Mouse (Mus musculus) bone marrow, adult 2 months (tissue): ENCODE data around the gene Ackr1. TPM values are rescaled to one million over a fixed set of nuclear protein-coding genes. Genes with fewer than 3 reads are reported as not detected.
A peak's percentile ranks its signal among the peaks of the same experiment; 100 is the strongest.
"Not testable (repeated sequence)": the region's sequence is repeated elsewhere in the genome, so short reads cannot be mapped to it uniquely, and the experiment has no call there.

Experiments used
- H3K27ac ChIP-seq: fragments of 200-500 bp; 2 replicates; pipeline ENCODE4 v1.5.1; 2012; ENCODE audit warnings: low read depth, mild to moderate bottlenecking, control low read depth, inconsistent platforms, low read length; ENCODE audit not compliant: control insufficient read depth, poor library complexity, insufficient read depth
- H3K4me1 ChIP-seq: fragments of 200-500 bp; 2 replicates; pipeline ENCODE4 v1.6.1; 2011; ENCODE audit warnings: low read length; ENCODE audit not compliant: control insufficient read depth, insufficient read depth
- H3K4me3 ChIP-seq: fragments of 200-500 bp; replicated peaks from 2 replicates; pipeline ENCODE3; 2011; ENCODE audit warnings: mild to moderate bottlenecking, low read depth, low read length, control low read depth; ENCODE audit not compliant: control insufficient read depth
- CTCF ChIP-seq: fragments of 200-500 bp; IDR thresholded peaks from 2 replicates; pipeline ENCODE4 v1.5.1; 2011; ENCODE audit warnings: low read length, control low read depth; ENCODE audit not compliant: control insufficient read depth, insufficient read depth
- POLR2A ChIP-seq: fragments of 200-500 bp; IDR thresholded peaks from 2 replicates; pipeline ENCODE4 v1.6.1; 2011; ENCODE audit warnings: low read depth, mild to moderate bottlenecking, control low read depth, low read length, borderline replicate concordance; ENCODE audit not compliant: control insufficient read depth
- WGBS: fragments of 180-500 bp; shearing (Covaris S2); methylation state at CpG from one replicate; pipeline ENCODE4 v1.1.7; 2018; 5-methylcytosine and 5-hydroxymethylcytosine counted together
- polyA plus RNA-seq: library from polyadenylated mRNA; stranded (reverse); fragments of >200 nt; gene quantifications from 2 replicates; pipeline ENCODE4 v1.2.4, GENCODE M21; 2011; ENCODE audit warnings: low replicate concordance; ENCODE audit not compliant: missing spikeins, insufficient read depth, insufficient read length

Gene Ackr1
- polyA plus RNA-seq, 1 experiment, result 25.7 TPM

GRCm38 (mm10) chr1:173324961-173325360 lies 8.6 kb downstream of the Ackr1 start:
- TF ChIP-seq CTCF (no peak), POLR2A (no peak)
- no peak overlapping the region for H3K4me3 ChIP-seq
- no peaks in the 10 kb centered on the region; the same call in 1 of the 2 replicates for H3K4me1 ChIP-seq
- WGBS, result 69% methylated on average over 4 of the region's 4 CpGs
- no peak overlapping the region for H3K27ac ChIP-seq

GRCm38 (mm10) chr1:173323839-173324585 lies 9.5 kb downstream of the Ackr1 start:
- Histone ChIP-seq H3K4me1 (no peaks in the 10 kb centered on the region; the same call in 1 of the 2 replicates), H3K27ac (no peak overlapping the region), H3K4me3 (no peak overlapping the region)
- TF ChIP-seq POLR2A (no peak), CTCF (peak; percentile 64)
- WGBS, result 31% methylated on average over 5 of the region's 5 CpGs

- Histone ChIP-seq H3K4me1 (no peaks in the 10 kb centered on the region; the same call in 1 of the 2 replicates), H3K4me3 (no peak overlapping the region), H3K27ac (no peak overlapping the region)
- TF ChIP-seq CTCF (no peak), POLR2A (no peak)
- 58% methylated on average over 6 of the region's 6 CpGs for WGBS
Observed at GRCm38 (mm10) chr1:173322249-173322627, 11.3 kb downstream of the Ackr1 start.

- Histone ChIP-seq H3K4me1 (no peaks in the 10 kb centered on the region), H3K27ac (no peak overlapping the region), H3K4me3 (no peak overlapping the region)
- WGBS, result 87% methylated on average over 8 of the region's 8 CpGs
- TF ChIP-seq POLR2A (no peak), CTCF (no peak)
Observed at GRCm38 (mm10) chr1:173321593-173322248, 11.8 kb downstream of the Ackr1 start.

- 64% methylated on average over 2 of the region's 2 CpGs for WGBS
- no peak overlapping the region for H3K27ac ChIP-seq
- H3K4me1 ChIP-seq, result no peaks in the 10 kb centered on the region
- H3K4me3 ChIP-seq, result no peak overlapping the region
- TF ChIP-seq POLR2A (no peak), CTCF (no peak)
Observed at GRCm38 (mm10) chr1:173317925-173318477, 15.5 kb downstream of the Ackr1 start.

- Histone ChIP-seq H3K4me1 (no peaks in the 10 kb centered on the region), H3K4me3 (no peak overlapping the region), H3K27ac (no peak overlapping the region)
- TF ChIP-seq POLR2A, result no peak
- TF ChIP-seq CTCF, result no peak
- 81% methylated on average over 3 of the region's 3 CpGs for WGBS
Observed at GRCm38 (mm10) chr1:173315725-173316124, 17.8 kb downstream of the Ackr1 start.

GRCm38 (mm10) chr1:173313535-173314050 lies 20.0 kb downstream of the Ackr1 start:
- H3K4me1 ChIP-seq, H3K27ac ChIP-seq, H3K4me3 ChIP-seq: not testable (repeated sequence)
- 29% methylated on average over 7 of the region's 7 CpGs for WGBS

- H3K27ac ChIP-seq, H3K4me3 ChIP-seq, H3K4me1 ChIP-seq: not testable (repeated sequence)
- 60% methylated on average over 3 of the region's 3 CpGs for WGBS
Observed at GRCm38 (mm10) chr1:173302795-173303194, 30.8 kb downstream of the Ackr1 start.

Other genes with a start within 250 kb of the Ackr1 start
- not detected in 2 replicates for gene Olfr1408, start 196.4 kb downstream of the Ackr1 start, polyA plus RNA-seq
- not detected in 2 replicates for gene Olfr1406, start 143.1 kb downstream of the Ackr1 start, polyA plus RNA-seq
- gene Olfr218, start 135.9 kb downstream of the Ackr1 start, polyA plus RNA-seq, result not detected in 2 replicates
- gene Olfr1404, start 121.4 kb downstream of the Ackr1 start, polyA plus RNA-seq, result not detected in 2 replicates
- not detected in 2 replicates for gene Fcer1a, start 106.5 kb downstream of the Ackr1 start, polyA plus RNA-seq
- not detected in 2 replicates for gene Olfr418, start 67.7 kb downstream of the Ackr1 start, polyA plus RNA-seq
- gene Mptx2, start 56.0 kb downstream of the Ackr1 start, polyA plus RNA-seq, result not detected in 2 replicates
- 13.1 and 29.2 TPM in 2 replicates for gene Aim2, start 17.1 kb upstream of the Ackr1 start, polyA plus RNA-seq
- 1.7 TPM in 1 of 2 replicates, not detected in the other for gene Cadm3, start 33.9 kb upstream of the Ackr1 start, polyA plus RNA-seq
- 0.84 and 3.1 TPM in 2 replicates for gene Ifi206, start 157.3 kb upstream of the Ackr1 start, polyA plus RNA-seq
- gene Ifi214, start 202.2 kb upstream of the Ackr1 start, polyA plus RNA-seq, result 1.8 and 4.9 TPM in 2 replicates